Mouse (Mus musculus) urinary bladder, postnatal 25 days (tissue): ENCODE measurements around the gene Ric8b.

Experiments
- DNase-seq: peaks from one replicate; pipeline ENCODE4 v3.0.0; 2022; ENCODE audit warnings: low spot score

The Ric8b gene

DNA sequence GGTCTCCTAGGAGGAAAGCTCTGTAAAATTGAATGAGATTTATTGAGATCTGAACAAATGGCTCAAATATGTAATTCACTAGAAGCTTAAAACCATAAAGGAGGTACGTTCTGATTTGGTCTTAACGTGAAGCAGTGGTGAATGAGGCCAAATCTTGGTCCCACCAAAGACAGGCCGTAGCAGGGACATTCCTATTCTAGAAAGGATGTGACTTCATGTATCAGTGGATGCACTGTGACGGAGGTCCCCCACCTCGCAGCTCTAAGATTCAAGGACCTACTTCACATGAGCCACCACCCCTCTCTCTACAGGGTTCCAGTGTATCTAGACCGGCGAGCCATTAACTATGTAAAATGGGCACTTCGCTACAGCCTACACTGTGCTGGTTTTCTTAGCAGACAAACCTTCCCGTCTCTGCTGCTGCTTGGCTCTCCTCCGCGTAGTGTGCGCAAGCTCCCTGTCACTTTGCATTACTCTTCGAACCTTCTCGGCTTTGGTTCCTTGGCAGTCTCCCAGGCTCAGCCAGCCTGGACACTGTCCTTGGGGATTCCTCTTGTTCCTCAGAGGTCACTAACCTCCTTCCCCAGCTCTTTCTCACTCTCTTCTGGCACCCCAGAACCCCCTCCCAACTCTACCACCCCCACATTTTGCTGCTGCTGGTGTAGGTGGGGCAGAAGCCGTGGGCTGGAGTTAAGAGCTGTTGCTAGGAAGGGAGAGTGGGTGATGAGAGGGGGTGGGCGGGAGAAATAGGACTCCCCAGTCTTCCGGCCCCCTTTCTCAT, 8.2 kb upstream of the Ric8b start:
- no peak for DNase-seq

DNA sequence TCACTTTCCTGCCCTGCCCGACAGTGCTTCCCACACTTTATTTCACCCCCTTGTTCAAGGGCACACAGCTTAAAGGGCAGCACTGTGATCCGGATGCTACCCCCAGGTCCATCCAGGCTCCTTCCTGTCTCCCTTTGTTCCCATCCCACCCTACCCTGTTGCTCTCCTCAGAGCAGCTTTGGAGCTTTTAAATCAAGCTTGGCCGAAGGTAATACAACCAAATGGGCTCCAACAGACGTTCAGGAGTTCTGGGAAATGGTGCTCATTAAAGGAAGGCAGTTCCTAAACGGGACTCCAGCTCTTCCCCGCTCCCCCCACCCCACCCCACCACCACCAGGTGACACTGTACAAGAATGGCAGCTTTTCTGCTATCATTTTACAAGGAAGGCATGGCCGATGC, 7.2 kb upstream of the Ric8b start:
- DNase-seq = no peak

DNA sequence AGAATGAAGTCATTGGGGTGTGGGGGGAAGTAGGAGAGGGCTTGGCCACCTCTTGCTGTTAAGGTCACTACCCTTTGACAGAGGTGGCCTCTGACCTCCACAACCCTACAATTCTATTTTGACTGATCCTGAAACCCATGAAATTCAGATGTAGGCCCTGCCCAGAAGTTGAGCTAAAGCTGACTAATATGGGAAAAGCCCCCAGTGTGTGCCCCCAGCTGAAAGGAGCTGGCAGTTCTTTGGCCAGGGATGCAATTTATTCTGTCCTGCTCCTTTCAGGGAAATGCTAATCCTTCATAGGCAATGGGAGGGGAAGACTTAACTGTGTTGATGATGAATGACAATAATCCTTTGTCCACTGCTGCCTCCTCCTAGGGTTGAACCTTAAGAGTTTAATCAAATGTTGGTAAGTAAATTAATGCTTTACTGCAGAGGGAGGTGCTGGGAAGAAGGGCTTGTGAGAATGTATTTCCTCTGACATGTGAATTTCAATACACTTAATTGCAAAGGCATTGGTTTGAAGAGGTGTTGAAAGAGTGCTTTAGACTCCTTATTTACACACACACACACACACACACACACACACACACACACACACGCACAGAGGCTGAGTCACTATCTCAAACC, 6.5 kb upstream of the Ric8b start:
- DNase-seq = no peak

DNA sequence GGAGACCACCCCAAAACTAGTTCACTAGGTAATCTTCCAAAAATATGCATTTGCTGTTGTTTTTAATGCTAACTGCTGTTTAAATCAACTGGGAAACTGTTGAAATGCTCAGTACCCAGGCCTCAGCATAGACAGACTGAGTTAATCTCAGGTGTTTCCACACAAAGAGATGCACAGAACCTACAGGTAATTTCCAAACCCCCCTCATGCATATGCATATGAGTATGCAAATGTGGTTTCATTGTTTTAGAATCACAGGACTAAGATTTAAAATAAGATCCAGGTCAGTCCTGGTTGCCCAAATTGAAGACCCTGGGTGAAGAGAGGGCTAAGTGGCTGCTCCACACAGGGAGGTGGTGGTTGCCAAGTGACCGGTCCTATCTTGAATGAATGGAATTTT, 4.3 kb upstream of the Ric8b start:
- DNase-seq = no peak

DNA sequence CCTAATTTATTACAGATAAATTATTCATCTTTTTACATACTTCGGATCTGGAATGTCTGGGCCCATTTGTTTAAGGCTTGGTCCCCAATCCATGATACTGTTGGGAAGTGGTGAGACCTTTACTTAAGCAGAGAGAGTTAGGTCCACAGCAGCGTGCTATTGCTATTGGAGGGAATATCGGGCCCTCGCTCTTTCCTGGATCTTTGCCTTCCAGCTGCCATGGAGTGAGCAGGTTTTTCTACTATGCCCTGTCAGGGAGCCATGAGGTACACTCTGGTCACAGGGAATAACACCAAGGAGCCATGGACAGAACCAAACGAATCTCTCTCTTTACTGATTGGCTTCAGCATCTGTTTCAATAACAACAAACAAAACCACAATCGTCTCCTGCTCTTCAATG, 1.9 kb upstream of the Ric8b start:
- DNase-seq = no peak

DNA sequence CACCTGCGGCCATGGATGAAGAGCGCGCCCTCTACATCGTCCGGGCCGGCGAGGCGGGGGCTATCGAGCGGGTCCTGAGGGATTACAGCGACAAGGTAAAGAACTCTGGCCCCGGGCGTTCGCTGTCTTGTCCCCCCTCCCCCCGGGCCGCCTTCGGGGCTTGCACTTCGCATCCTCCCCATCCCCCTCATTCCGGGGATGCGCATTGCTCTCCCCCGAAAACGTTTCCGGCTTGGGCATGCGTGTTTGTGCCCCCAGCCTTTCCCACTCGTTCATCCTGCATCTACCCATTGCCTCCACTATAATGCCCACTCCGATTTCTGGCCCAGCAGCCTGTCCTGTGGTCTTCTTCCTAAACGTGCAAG, 297 bp downstream of the Ric8b start:
- no peak for DNase-seq

DNA sequence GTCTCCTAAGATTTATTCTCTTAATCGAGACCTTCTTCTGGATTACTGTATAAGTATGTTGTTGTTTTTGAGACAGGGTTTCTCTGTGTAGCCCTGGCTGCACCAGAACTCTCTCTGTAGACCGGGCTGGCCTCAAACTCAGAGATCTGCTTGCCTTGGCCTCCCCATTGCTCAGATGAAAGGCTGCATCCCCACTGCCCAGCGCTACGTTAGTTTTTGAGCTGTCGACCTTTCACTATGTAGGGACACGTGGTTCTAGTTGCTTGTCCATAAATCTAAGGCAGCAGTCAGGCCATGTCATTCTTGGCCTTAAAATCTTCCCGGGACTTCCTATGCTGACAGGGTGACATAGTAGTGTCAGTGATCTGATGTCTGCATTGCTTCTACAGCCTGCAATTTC, 8.9 kb downstream of the Ric8b start:
- DNase-seq = no peak

DNA sequence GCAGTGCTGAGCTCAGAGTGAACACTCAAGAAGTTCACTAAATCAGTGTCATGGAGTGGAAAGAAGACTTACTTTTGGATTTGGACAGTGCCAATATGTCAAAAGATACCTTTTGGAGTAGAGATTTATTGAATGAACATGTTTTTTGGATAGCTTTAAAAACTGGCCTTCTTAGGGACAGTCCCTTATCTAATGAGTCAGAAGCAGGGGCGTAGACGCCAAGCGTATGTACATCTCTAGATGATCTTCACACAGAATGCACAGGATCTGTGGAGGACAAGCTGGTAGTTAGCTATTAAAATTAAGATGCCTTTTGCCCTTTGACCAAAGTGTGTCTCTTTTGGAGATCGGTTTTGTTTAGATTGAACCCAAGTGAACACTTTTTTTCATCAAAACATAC, 9.5 kb downstream of the Ric8b start:
- DNase-seq = no peak

DNA sequence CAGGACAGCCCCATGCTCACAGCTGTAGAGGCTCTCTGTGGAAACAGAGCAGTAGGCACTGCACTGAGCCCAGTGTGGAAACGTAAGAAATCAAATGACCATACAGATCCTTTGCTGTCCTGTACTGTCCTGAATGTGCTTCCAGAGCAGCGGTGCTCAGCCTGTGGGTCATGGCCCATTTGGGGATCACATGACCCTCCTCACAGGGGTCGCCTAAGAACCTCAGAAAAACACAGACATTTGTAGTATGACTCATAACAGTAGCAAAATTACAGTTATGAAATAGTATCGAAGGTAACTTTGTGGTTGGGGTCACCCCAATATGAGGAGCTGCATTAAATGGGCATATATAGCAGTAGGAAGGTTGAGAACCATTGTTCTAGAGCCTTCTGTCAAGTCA, 11.0 kb downstream of the Ric8b start:
- no peak for DNase-seq

DNA sequence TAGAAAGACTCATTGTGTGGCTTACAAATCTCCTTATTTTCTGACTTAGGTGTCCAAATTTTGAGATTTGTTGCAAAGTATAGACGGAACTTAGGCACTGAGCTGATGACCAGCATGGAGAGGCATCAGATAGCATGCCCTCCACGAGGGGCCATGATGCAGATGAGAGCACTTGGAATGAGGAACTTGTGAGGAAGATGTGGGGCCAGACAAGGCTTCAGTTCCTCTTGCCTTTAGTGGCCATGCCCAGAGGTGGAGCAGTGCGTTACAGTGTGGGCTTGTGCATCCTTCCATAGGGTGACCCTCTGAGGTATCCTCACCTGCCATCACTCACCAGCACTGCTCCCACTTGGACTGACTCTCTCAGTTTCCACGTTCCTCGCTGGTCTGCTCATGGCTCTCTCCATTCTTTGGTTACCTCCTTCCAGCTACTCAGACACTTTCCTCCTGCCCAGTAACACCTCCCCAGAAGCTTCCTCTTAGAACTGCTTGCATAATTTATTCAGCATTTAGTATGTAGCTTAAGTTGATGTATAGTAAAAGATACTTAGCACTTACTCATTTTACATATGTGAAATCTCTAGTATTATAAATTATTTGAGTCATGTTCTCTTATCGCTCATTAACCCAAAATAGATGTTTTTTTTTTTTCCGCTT, 18.3 kb downstream of the Ric8b start:
- DNase-seq = no peak

DNA sequence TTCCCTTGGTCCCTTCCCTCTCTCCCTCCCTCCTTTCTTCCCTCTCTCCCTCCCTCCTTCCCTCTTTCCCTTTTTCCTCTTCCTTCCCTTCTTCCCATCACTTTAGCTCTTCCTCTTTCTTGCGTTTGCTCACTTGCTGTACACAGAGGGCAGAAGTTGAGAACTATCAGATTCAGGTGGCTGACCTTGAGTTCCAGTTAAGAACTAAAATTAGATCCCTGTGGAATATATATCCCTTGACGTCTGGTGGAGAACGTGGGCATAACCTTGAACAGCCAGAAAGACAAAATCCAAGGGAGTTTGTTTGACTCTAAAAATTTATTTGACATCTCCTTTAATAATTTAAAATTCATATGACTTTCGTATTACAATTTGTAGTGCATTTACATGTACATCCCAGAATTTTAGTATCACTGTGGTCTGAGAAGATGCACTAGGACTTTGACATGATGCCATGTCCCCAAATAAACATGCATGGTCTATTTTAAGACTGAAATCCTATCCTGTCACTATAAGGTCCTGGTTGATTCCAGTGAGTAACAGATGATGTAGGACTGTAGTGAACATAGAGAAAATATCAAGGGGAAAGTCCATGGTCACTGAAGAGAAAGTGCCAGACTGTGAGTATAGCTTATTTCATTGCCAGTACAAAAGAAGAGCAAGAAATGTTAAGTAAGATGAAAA, 19.6 kb downstream of the Ric8b start:
- DNase-seq = no peak

DNA sequence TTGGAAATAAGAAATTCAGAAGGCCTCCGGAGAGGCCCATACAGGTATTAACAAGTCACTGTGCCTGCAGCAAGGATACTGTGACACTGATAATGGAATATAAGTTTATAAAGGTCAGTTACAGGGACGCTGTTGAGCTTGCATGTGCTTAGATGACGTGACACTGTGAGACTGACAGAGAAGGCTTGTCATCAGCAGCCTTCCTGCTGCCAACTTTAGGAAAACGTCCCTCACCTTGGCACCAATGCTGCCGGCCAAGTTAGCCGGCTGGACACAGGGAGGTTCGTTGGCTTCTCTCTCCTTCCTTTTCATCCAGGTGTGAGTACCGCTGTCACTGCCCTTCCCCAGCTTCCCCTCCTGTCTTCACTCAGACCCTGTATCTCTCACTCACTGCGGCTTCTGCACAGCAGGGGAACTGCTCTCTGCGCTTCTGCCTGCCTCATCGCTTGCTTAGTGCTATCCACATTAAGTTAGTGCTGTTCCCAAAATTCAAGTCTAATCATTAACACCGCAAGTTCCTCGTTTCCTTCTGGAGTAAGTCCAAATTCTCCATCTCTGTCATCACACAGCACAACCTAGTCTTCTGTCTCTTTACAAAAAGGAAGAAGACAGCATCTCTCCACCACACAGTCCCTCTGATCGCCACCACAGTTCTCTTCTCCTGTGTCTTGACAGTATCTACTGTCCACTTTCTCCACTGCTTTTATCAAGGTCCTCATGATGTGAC, 20.8 kb downstream of the Ric8b start:
- DNase-seq = no peak

DNA sequence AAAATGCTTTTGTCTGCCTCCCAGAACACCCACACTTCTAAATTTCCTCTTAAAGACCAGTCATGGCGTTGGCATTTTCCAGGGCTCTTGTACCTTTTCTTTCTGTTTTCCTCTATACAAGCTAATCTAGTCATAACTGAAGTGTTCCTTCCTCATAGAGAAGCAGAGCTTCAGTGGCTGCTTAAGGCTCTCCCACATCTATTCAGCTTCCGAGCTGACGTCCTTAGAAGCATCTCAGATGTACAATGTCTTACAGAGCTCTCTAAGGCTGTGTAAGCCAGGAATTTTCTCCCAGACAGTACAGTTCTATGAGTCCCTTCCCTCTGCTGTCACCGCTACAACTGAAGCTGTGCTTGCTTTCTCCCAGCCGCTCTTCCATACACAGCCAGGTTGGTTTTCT, 21.5 kb downstream of the Ric8b start:
- no peak for DNase-seq

DNA sequence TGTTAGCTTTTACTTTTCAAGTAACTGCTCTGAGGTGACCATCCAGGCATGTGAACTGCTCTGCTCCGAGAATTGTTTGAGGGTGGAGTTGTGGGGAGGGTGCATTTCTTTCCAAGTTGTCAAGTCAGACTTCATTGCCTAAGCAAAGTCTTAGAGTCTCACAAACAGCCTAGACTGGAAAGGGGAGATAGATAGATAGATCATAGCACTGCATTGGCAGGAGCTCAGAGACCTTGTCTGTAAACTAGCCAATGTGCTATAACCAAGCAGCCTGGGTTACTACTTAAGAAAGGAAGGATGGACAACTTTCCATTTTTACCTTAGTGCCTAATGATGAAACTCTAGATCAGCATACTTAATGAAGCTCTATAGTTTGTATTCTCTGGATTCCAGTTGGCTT, 22.9 kb downstream of the Ric8b start:
- no peak for DNase-seq

DNA sequence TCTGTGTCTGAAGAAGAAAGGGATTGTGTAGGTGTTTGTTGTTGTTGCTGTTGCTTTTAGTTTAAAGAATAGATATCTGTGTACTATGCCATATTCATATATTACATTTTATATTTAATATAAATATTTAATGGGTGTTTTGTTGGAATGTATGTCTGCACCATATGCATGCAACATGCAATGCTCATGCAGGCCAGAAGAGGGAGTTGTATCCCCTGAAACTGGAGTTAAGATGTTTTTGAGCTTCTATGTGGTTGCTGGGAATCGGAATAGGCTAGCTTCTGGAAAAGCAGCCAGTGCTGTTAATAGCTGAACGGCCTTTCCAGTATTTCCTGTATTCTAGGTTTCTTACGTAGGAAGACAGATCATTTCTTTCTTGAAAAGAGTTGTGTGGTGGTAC, 28.3 kb downstream of the Ric8b start:
- no peak for DNase-seq

DNA sequence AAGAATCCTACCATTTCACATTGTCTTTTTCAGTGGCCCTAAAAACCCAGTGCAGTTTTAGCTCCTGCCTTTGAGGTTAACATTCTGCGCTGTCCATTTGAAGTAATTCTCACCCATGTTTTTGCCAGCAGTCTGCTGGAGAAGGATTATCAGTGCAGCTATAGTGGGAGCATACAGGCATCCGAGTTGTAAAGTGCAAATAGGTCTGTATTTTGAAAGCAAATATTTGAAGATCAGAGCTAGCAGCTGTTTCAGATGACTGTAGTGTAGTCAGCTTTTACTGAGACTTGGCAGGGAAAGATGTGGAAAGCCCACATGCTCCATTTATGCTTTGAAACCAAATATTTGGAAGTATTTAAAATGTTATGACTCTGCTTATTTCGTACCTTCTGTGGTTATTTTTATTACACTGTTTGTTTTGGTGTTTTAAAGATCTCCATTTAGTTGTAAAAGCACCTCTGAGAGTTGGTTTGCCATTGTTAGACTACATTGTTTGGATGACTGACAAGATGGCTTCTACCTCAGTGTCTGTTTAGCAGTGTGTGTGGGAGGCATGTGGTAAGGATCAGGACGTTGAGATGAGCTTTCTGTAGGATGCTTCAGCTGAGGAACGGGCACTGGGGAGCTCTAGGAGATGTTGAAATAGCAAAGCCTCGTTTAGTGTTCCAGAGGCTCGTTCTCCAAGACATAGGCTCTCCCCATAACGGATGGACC, 31.7 kb downstream of the Ric8b start:
- DNase-seq = no peak

DNA sequence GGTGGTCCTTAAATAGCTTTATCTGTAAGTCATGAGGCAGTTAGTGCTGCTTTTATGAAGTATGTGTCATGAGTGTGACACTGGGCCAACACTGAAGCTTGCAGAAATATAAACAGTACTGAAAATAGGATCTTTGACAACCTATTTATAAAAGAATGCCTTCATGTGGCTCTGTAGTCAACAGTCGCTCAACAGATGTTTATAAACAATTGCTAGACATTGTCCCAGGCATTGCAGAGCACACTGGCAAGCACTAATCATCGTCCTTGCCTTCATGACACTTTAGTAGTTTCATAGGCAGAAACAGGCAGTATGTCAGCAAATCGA, 32.2 kb downstream of the Ric8b start:
- no peak for DNase-seq

DNA sequence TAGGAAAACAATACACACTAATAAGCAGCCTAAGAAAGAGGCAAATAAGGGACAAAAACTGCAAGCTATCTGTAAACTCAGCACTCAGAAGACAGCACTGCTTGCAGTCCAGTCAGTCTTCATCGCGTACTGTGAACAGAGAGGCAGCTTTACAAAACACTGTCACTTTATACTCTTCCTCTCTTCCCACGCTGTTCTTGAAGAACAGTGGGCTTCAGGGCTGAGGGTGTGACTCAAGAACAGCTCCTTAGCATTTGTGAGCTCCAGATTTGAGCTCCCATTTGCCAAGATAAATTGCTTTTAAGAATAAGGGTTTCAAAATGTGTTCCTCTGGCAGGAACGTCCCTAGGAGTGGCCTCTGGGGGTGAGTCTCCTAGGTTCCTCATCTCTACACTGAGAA, 33.0 kb downstream of the Ric8b start:
- DNase-seq = no peak

DNA sequence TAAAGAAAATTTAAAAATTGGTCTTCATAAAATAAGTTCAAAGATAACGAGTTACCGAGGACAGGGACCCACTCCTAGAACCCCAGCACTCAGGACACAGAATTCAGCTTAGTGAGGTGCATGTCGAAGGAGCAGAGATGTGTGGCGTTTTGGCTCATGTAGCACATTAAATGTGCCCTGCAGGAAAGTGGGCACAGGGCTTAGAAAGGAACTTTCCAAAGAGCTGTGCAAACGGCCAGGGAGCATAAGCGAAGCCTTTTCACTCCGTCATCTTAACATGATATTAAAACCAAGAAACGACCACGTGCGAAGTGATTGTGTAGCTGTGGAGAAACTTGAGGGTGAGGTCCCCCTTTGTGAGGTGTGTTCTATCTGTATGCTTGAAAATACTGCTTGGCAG, 36.8 kb downstream of the Ric8b start:
- no peak for DNase-seq

DNA sequence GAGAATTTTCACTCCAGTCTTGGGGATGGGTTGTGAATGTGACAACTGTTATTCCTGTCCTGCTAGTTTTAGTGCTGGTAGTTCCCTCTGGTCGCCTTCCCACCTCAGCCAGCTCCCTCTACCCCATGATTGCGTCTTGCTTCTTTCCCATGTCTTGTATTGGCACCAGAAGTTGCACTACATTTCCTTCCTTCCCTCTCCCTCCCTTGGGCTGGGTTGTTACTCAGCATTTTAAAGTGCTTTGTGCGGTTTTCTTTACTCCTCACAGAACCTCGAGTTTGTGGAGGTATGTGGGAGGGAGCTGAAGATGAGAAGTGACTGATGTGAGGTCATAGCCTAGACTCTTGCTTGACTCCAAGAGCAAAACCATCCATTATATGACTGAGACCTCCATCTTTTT, 38.8 kb downstream of the Ric8b start:
- DNase-seq = no peak

DNA sequence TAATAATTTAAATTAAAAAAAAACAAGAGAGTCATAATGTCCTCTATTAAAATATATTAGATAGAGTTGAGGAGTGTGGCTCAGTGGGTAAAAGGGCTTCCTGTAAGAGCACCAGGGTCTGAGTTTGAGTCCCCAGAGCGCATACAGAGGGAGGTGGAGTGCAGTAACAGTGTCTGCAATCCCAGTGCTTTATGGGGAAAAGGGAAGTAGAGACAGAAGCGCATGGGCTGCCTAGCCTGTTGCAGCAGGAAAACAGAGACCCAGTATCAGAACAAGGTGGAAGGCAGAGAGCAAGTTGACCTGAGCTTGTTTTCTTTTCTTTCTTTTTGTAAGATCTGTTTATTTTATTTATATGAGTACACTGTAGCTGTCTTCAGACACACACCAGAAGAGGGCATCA, 41.2 kb downstream of the Ric8b start:
- no peak for DNase-seq

DNA sequence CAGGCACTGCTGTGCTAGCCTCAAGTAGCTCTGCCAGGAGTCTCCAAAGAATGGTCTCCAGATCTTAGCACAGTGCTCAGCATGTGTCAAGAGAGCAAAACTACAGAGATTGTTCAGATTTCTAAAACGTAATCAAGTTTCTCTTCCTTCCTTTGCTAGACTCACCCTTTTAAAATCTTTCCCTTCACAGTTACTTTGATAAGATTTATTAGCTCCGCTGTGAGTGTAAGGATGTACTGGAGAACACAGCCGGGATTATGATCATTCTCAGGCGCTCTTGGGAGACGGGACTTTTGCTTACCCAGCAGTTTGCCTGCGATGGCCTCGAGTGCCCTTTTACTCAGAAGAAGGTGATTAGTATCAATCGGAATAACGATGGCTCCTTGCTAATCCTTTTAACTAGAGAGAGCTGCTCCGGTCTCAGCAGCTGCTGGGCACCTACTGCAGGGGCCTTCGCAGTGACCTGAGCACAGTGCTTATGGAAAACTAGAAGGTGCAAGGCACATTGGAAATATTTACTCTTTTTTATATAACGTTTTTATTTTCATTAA, 43.0 kb downstream of the Ric8b start:
- no peak for DNase-seq
